Mouse (Mus musculus): Measurements from ENCODE around the gene Ldlrad3.

GRCm38 (mm10) chr2:102049866-102050550, 136.2 kb downstream of the Ldlrad3 start:
- TF ChIP-seq CTCF (IDR thresholded peaks at IDR 0.05; ENCODE audit: control insufficient read depth, insufficient read depth, low read length) (no peak), POLR2A (IDR thresholded peaks at IDR 0.05; ENCODE audit: borderline replicate concordance, control insufficient read depth, low read depth, low read length) (no peak)

All from bone marrow, adult 2 months (tissue).